In the genomic region with DNA sequence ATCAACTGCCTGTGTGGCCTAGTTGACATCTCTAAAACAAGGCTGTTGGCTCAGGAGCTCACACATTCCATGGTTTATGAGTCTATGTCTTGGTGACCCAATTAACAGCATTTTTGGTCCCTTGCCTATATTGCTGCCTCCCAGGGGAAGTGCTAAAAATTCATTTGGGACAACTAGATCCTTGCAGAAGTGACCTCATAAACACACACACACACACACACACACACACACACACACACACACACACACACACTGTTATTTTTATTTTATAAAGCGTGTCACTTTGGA, we compare ENCODE assay signal across 24 mouse cellular contexts. TPM values are rescaled to one million over a fixed set of nuclear protein-coding genes. Genes with fewer than 3 reads are reported as not detected.
A peak's percentile ranks its signal among the peaks of the same experiment; 100 is the strongest.
DNase-seq lines count a peak whose midpoint lies in the region; ATAC-seq and TF ChIP-seq lines count a peak whose summit lies in the region.
"Had no signal": no experiment of that assay in that cellular context is flagged by ENCODE, and none has a peak within 500 bp of the region (broad histone marks: within the 10 kb centered on the region; RNA-seq: fewer than 3 reads in every experiment).

No protein-coding gene starts in this region.

- H3K27me3 ChIP-seq in kidney, adult 2 months (replicated peaks; ENCODE audit: control insufficient read depth, insufficient read depth, low read length), result no peaks in the 10 kb centered on the region
- H3K27me3 ChIP-seq in kidney, embryonic 16.5 days (ENCODE audit: insufficient read depth, low read length), result no peaks in the 10 kb centered on the region
- H3K27me3 ChIP-seq in forebrain, embryonic 12.5 days, result no peaks in the 10 kb centered on the region
- H3K27me3 ChIP-seq: embryonic facial prominence, embryonic 12.5 days; forebrain, embryonic 15.5 days; heart, embryonic 12.5 days; neural tube, embryonic 15.5 days had no signal

- intact Hi-C loops in heart, postnatal 25 days (cut with DNase I), result no loop called here

- H3K4me2 ChIP-seq in kidney, embryonic 16.5 days (replicated peaks; ENCODE audit: low read depth, low read length), result no peak overlapping the region
- H3K4me2 ChIP-seq in forebrain, embryonic 12.5 days, result no peak overlapping the region
- H3K4me2 ChIP-seq: embryonic facial prominence, embryonic 12.5 days; forebrain, embryonic 15.5 days; heart, embryonic 12.5 days; liver, embryonic 11.5 days; neural tube, embryonic 15.5 days had no signal

- H3K36me3 ChIP-seq in kidney, adult 2 months (ENCODE audit: control insufficient read depth, insufficient read depth, low read length), result no peaks in the 10 kb centered on the region
- no peaks in the 10 kb centered on the region for H3K36me3 ChIP-seq in kidney, embryonic 16.5 days (ENCODE audit: insufficient read depth, low read length)
- H3K36me3 ChIP-seq in forebrain, embryonic 12.5 days (replicated peaks), result no peaks in the 10 kb centered on the region
- H3K36me3 ChIP-seq: embryonic facial prominence, embryonic 12.5 days; forebrain, embryonic 15.5 days; heart, embryonic 12.5 days; neural tube, embryonic 15.5 days had no signal

- 74% methylated on average over 1 of the region's 1 CpGs for WGBS in kidney, adult 2 months
- WGBS in kidney, embryonic 16.5 days, result 93% methylated on average over 1 of the region's 1 CpGs
- WGBS in forebrain, embryonic 12.5 days, result 94% methylated on average over 1 of the region's 1 CpGs

- no peak overlapping the region; the same call in 1 of the 2 replicates for H3K27ac ChIP-seq in kidney, adult 2 months (ENCODE audit: insufficient read depth, low read depth, low read length)
- H3K27ac ChIP-seq in kidney, embryonic 16.5 days (ENCODE audit: low read length), result no peak overlapping the region
- no peak overlapping the region for H3K27ac ChIP-seq in forebrain, embryonic 12.5 days
- H3K27ac ChIP-seq: embryonic facial prominence, embryonic 12.5 days; forebrain, embryonic 15.5 days; neural tube, embryonic 15.5 days had no signal

- no peaks in the 10 kb centered on the region for H3K4me1 ChIP-seq in kidney, adult 2 months (ENCODE audit: control insufficient read depth, insufficient read depth, low read length)
- H3K4me1 ChIP-seq in kidney, embryonic 16.5 days (ENCODE audit: insufficient read depth, low read length), result no peaks in the 10 kb centered on the region
- no peaks in the 10 kb centered on the region for H3K4me1 ChIP-seq in forebrain, embryonic 12.5 days
- H3K4me1 ChIP-seq: embryonic facial prominence, embryonic 12.5 days; forebrain, embryonic 15.5 days; neural tube, embryonic 15.5 days had no signal

- DNase-seq in heart, adult 18-20 months, result peak; percentile 59 to 68
- DNase-seq in heart, postnatal 25 days (ENCODE audit: low spot score), result no peak
- DNase-seq in kidney, adult 2 months, result peak; percentile 78
- peak; percentile 57 for DNase-seq in kidney, adult 9 months
- DNase-seq in cerebellum, postnatal 36 days, result no peak
- DNase-seq: adrenal gland, adult 2 months; B cell, adult 2 months; cerebellum, adult 18-20 months; gastrocnemius, postnatal 14 days; spleen, adult 18-20 months; thymus, postnatal 4 days had no signal

- H3K9ac ChIP-seq in kidney, embryonic 16.5 days (replicated peaks; ENCODE audit: low read length), result no peak overlapping the region
- H3K9ac ChIP-seq in forebrain, embryonic 12.5 days, result no peak overlapping the region
- H3K9ac ChIP-seq: embryonic facial prominence, embryonic 12.5 days; forebrain, embryonic 15.5 days; heart, embryonic 12.5 days; neural tube, embryonic 15.5 days had no signal

- H3K9me3 ChIP-seq in kidney, embryonic 16.5 days (ENCODE audit: low read length), result 0 out of 2 replicates have a peak, but pooled peaks cover 3% of the 10 kb centered on the region
- H3K9me3 ChIP-seq in forebrain, embryonic 12.5 days, result no peaks in the 10 kb centered on the region
- H3K9me3 ChIP-seq: embryonic facial prominence, embryonic 12.5 days; forebrain, embryonic 15.5 days; neural tube, embryonic 15.5 days had no signal

- TF ChIP-seq POLR2A in kidney, adult 2 months (IDR thresholded peaks at IDR 0.05; ENCODE audit: low read depth, low read length), result no peak

- TF ChIP-seq CTCF in kidney, adult 2 months (conservative IDR thresholded peaks at IDR 0.05; ENCODE audit: insufficient read depth, insufficient read length, low read depth, low read length), result no peak

- no peak for ATAC-seq in kidney, embryonic 16.5 days (ENCODE audit: low FRiP score, low TSS enrichment)
- ATAC-seq in forebrain, embryonic 12.5 days (ENCODE audit: low FRiP score), result no peak
- ATAC-seq: forebrain, embryonic 15.5 days; hindbrain, embryonic 16.5 days; intestine, embryonic 16.5 days; midbrain, embryonic 16.5 days had no signal

- H3K4me3 ChIP-seq in kidney, adult 2 months (ENCODE audit: insufficient read depth, low read depth, low read length), result no peak overlapping the region
- no peak overlapping the region for H3K4me3 ChIP-seq in kidney, embryonic 16.5 days (ENCODE audit: low read length)
- H3K4me3 ChIP-seq in forebrain, embryonic 12.5 days (replicated peaks), result no peak overlapping the region
- H3K4me3 ChIP-seq: embryonic facial prominence, embryonic 12.5 days; erythroblast, embryonic 14.5 days; forebrain, embryonic 15.5 days; heart, embryonic 12.5 days; neural tube, embryonic 15.5 days had no signal

RNA-seq across cellular contexts. Expression of a gene that starts 22.0 kb away (rescaled TPM):
- total RNA-seq in heart, adult 18-20 months (2021), result 100 to 1,000 TPM; 259 to 276 TPM
- total RNA-seq in heart, postnatal 25 days (2021), result 100 to 1,000 TPM; 238 to 261 TPM
- polyA plus RNA-seq in kidney, adult 2 months (2012; rRNA removed), result 91.8 and 126 TPM in 2 replicates
- 444 and 471 TPM in 2 replicates for polyA plus RNA-seq in kidney, embryonic 16.5 days (2015; fragmentation: Nextera tagmentation; extraction: Ambion mirVana)
- 497 and 513 TPM in 2 replicates for polyA plus RNA-seq in forebrain, embryonic 12.5 days (2016; fragmentation: Nextera tagmentation; extraction: Ambion mirVana)

RNA-seq across cellular contexts. Expression of a gene that starts 26.2 kb away (rescaled TPM):
- 1 to 10 TPM; 7.6 to 8.4 TPM for total RNA-seq in heart, adult 18-20 months (2021)
- 10 to 100 TPM; 17.9 to 20.9 TPM for total RNA-seq in heart, postnatal 25 days (2021)
- 9.4 and 10.7 TPM in 2 replicates for polyA plus RNA-seq in kidney, adult 2 months (2012; rRNA removed)
- polyA plus RNA-seq in kidney, embryonic 16.5 days (2015; fragmentation: Nextera tagmentation; extraction: Ambion mirVana), result 16.5 and 17.5 TPM in 2 replicates
- polyA plus RNA-seq in forebrain, embryonic 12.5 days (2016; fragmentation: Nextera tagmentation; extraction: Ambion mirVana), result 19.9 and 21.7 TPM in 2 replicates
- total RNA-seq: hematopoietic stem cell, adult 5-6 weeks; megakaryocyte-erythroid progenitor cell, adult 5-6 weeks had no signal

Comparison
In these comparisons a context has a peak if more than half of its experiments do, and no peak if none do; other contexts are left out.
1. DNase-seq: peak in heart, adult 18-20 months (2 of 2), kidney, adult 2 months (single experiment) and kidney, adult 9 months (single experiment); none in heart, postnatal 25 days (single experiment) and cerebellum, postnatal 36 days (0 of 2).